Mouse (Mus musculus): ENCODE data around the gene Ptger4.

The Ptger4 gene

DNA sequence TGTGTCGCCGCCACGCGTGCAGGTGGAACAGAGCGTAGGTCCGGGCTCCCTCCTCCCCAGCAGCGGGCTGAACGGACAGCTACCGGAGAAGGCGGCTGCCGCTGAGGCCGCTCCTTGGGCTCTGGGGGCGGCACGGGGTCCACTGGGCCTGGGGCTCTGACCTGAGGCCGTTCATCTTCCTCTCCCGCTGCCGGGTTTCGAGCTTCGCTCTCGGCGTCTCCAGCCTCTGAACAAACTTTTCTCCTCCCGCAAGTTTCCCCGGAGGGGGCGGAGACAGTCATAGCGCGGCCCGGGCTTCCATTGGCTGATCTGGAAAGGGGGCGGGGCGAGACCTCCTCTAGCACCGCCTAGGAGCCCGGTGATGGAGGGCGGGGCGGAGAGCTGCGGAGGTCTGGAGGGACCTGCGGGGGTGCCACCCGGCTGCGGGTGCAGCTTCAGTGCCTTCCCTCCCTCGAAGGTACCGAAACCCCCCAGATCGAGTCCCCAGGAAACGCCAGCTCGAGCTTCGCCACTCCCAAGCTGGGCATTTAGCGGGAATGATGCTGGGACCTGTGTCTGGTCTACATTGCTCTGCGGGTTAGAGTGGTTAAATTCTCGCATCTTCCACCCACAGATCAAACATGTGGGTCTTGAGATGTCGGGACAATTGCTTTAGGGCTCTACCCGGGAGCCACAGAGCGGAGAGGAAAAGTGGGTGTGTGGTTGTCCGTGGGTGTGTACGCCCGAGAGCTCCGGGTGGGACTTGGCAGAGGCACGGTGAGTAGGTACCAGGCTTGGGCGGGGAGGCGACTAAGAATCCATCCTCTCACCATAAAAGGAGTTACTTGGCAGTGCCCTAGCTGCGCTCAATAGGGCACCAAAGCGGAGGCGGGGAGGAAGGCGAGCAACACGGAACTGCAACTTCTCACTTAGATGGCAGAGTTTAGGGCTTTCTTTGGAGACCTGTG is at the start of gene Ptger4:
TSS of gene Ptger4 (minus strand) at position 229 of the 947 bp plus-strand sequence.
- in situ Hi-C loops (cut with MseI, MboI), result loop anchor here (25.0 kb wide), 3 partner anchors 668 to 968 kb away; no protein-coding TSS in a partner anchor

GRCm38 (mm10) chr15:5288412-5288811 is 44.4 kb upstream of the Ptger4 start:
- in situ Hi-C loops (cut with MseI, MboI), result no loop called here

GRCm38 (mm10) chr15:5287072-5287471 is 43.1 kb upstream of the Ptger4 start:
- in situ Hi-C loops (cut with MseI, MboI), result no loop called here

- in situ Hi-C loops (cut with MseI, MboI), result no loop called here
Measured at GRCm38 (mm10) chr15:5281316-5281715, 37.3 kb upstream of the Ptger4 start.

GRCm38 (mm10) chr15:5279831-5280230 is 35.8 kb upstream of the Ptger4 start:
- in situ Hi-C loops (cut with MseI, MboI), result no loop called here

- in situ Hi-C loops (cut with MseI, MboI), result no loop called here
Measured at GRCm38 (mm10) chr15:5278525-5278924, 34.5 kb upstream of the Ptger4 start.

DNA sequence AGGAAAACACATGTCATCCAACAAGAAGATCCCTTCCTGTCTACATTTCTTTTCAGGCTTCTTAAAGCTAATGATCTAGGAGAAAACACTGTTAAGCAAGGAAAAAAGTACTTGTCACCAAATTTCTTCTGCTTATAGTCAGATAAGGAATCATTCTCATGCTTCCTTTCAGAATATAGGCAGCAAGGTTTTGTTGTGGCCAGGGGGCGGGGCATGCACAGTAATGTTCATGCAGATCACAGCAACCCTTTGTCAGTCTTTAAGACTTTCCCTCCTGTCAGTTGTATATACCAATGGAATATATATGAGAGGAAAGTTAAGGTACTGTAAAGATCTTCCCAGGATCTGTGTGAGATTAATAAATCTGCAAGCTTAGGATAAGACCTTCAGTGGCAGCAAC is 30.0 kb upstream of the Ptger4 start:
- in situ Hi-C loops (cut with MseI, MboI), result no loop called here

DNA sequence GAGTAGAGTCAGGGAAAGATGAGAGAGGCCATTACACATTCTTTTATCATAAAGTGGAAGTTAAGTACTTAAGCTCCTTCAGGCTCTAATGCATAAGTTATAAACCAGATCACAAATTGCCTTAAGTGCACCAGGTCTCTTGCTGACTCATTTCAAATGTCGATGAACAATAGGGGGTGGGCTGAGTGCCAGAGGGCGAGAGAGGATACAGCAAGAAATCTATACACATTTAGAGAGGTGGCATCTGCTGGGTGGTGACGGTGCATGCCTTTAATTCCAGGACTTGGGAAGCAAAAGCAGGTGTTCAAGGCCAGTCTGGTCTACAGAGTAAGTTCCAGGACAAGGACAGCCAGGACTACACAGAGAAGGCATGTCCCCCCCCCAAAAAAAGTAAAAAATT is 22.1 kb upstream of the Ptger4 start:
- in situ Hi-C loops (cut with MseI, MboI), result no loop called here

- in situ Hi-C loops (cut with MseI, MboI), result no loop called here
Measured at GRCm38 (mm10) chr15:5262874-5263504, 19.0 kb upstream of the Ptger4 start.

GRCm38 (mm10) chr15:5262095-5262667 is 18.2 kb upstream of the Ptger4 start:
- in situ Hi-C loops (cut with MseI, MboI), result no loop called here

DNA sequence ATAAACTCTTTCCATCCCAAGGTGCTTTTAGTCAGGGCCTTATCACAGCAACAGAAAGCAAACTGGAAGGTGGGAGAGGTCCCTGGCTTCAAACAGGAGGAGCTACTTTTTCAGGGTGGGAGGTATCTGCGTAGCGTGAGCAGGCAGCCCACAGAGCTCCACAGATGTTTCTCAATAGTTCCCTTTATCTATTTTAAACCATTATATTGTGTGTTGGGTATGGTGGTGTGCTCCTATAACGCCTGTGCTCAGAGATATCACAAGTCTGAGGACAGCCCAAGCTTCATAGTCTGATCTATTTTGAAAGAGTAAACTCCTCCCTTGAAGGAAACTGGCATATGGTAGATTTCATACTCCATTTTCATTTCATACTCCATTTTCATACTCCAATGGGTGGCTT is 17.0 kb upstream of the Ptger4 start:
- in situ Hi-C loops (cut with MseI, MboI), result no loop called here

DNA sequence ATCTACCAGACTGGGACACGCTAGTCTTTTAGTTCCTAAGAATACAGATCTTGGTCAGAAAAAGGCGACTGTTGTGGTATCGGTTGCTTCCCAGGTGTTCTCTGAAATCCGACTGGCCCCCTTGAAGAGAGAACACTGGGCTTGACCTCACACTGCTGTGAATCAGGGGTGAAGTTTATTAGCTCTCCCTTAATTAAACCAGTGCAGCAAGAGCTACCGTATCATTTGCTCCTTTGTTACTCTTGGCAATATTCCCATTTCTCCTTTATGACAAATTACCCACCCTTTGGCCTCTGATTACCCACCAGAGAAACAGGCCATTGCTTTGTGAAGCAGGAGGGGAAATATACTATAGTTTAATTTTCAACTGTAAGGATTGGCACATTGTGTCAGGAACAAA is 16.2 kb upstream of the Ptger4 start:
- in situ Hi-C loops (cut with MseI, MboI), result no loop called here

DNA sequence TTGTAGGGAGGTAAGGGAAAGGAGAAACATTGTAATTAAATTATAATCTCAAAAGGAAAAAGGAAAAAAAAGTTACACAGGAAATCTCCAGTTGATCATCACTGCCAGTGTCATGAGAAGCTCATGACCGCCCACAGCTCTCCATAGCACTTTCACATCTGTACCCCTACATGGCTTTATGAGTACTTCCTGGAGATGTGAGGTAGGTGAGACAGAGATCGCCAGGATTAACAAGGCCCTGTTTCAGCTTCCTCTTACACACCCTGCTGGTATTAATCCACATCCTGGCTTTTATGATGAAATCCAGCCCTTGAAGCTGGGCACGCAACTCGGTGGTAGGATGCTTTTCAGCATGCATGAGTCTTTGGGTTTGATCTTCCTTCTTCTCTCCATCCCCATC is 6.2 kb upstream of the Ptger4 start:
- in situ Hi-C loops (cut with MseI, MboI), result no loop called here

DNA sequence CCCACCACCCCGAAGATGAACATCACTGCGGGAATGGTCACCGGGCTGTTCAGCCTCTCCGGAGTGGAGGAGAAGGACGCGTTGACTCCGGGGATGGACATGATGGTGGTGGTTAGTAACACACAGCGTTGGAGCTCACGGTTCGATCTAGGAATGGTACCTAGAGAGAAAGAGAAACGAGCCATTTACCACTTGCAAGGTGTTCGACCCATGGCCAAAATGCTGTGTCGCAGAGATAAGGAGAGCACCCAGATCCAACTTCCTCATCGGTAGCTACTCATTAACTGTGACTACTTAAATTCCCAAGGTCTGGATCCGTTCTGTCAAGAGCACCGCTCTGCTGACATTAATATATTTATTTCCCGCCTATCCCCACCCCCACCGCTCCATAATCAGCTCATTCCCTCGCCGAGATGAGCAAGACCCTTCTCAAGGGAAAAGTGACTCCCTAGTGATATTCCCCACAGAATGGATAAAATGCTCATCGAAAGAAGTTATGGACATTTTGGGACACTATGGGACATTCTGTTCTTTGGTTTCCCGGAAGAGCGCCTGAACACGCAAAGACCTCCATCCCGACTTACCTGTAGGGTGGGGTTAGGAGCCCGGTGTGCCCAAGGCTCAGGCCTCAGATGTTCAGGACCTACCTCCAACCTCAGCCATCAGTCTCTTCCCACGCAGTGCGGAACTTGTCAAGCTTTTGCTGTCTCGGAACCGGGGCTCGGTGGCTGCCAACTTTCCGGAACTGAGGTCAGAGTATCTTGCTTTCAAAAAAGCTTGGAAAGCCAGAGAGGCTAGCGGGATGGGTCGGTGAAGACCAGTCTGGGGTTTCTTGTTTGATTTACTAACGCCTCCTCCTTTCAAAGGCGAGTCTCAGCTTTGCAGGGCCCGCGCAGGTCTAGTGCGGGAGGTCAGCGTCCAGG is 690 bp downstream of the Ptger4 start:
- in situ Hi-C loops (cut with MseI, MboI), result loop anchor here (25.0 kb wide), 3 partner anchors 669 to 969 kb away; no protein-coding TSS in a partner anchor

GRCm38 (mm10) chr15:5242241-5243035 is 1.5 kb downstream of the Ptger4 start:
- in situ Hi-C loops (cut with MseI, MboI), result loop anchor here (25.0 kb wide), 3 partner anchors 670 to 970 kb away; no protein-coding TSS in a partner anchor

DNA sequence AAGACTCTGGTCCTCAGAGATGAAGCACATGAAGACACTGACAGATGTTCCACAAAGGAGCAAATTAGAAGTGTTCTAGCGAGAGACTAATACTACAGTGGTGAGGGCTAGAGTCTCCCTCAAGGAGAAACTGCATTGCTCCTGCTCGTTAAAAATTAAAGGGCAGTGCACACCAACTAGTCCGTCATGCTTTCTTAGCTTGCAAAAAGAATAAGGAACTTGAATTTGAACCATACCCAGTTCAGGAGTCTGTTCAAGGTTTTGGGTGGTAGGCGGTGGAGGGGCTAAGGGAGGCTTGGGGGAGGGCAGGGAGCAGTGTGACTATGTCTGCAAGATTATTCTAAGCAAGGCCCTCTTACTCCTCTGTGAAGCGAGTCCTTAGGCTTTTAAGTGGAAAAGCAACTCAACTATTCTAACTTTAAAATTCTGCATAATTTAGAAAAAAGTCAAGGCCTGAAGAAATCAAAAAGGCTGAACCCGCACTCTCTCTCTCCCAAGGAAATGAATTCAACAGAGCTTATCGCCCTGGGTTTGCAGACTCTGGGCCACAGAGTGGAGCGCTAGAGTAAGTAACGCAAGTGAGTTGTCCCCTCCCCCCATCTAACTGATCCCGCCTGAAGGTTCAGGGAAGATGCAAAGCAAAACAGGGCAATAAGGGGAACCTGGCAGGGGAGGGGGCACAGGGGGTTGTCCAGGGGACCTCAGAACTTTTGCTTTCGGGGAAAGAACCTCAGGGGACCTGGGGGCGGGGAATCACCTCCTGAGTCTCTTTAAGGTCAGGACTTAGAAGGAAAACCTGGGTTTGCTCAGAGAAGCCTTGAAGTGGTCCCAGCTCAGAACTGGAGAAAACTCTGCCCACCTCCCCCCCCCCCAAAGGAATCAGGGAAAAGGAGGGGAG is 2.4 kb downstream of the Ptger4 start:
- in situ Hi-C loops (cut with MseI, MboI), result loop anchor here (25.0 kb wide), 3 partner anchors 671 to 971 kb away; no protein-coding TSS in a partner anchor

GRCm38 (mm10) chr15:5240360-5240759 is 3.6 kb downstream of the Ptger4 start:
- in situ Hi-C loops (cut with MseI, MboI), result loop anchor here (25.0 kb wide), 3 partner anchors 672 to 972 kb away; no protein-coding TSS in a partner anchor

DNA sequence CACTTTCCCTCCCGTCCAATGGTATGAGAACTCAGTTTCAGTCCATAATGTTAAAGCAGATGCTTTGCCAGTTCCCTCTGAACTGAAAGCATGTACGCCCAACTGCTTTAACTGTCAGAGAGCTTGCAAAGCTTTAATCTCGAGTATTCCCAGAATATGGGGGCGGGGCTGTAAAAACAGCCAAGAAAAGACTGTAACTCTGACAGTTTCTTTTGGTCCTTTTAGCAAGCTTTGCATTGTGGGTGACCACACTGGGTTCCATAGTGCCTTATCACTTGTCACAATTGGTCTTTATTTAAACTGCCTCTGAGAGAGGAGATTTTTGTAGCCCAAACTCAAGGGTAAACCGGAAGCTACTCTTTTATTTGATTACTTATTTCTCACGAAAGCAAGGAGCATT is 4.1 kb downstream of the Ptger4 start:
- in situ Hi-C loops (cut with MseI, MboI), result loop anchor here (10.0 to 25.0 kb wide), 5 partner anchors 672 to 972 kb away; no protein-coding TSS in a partner anchor

- in situ Hi-C loops (cut with MseI, MboI), result loop anchor here (10.0 to 25.0 kb wide), 5 partner anchors 673 to 973 kb away; no protein-coding TSS in a partner anchor
Measured at GRCm38 (mm10) chr15:5239361-5239760, 4.6 kb downstream of the Ptger4 start.

All from mouse trophoblast stem cell (cell line).